Mouse (Mus musculus) olfactory bulb, adult 2 months (tissue): ENCODE results near the gene Calcoco1. TPM values are rescaled to one million over a fixed set of nuclear protein-coding genes. Genes with fewer than 3 reads are reported as not detected.

ENCODE experiments used
- H3K27ac ChIP-seq: fragments of 200-500 bp; 2 replicates; pipeline ENCODE4 v1.5.1; 2012; ENCODE audit warnings: low read depth, low read length; ENCODE audit not compliant: insufficient read depth
- H3K4me1 ChIP-seq: fragments of 200-500 bp; 2 replicates; pipeline ENCODE4 v1.6.1; 2012; ENCODE audit warnings: low read length; ENCODE audit not compliant: control insufficient read depth, insufficient read depth
- H3K4me3 ChIP-seq: fragments of 200-500 bp; 2 replicates; pipeline ENCODE4 v1.5.1; 2012; ENCODE audit warnings: mild to moderate bottlenecking, low read depth, low read length, moderate library complexity; ENCODE audit not compliant: insufficient read depth
- CTCF ChIP-seq: fragments of 200-500 bp; IDR thresholded peaks from 2 replicates; pipeline ENCODE4 v1.5.1; 2012; ENCODE audit warnings: low read depth, mild to moderate bottlenecking, low read length, moderate library complexity; ENCODE audit not compliant: insufficient read depth
- POLR2A ChIP-seq: fragments of 200-500 bp; IDR thresholded peaks from 2 replicates; pipeline ENCODE4 v1.6.1; 2012; ENCODE audit warnings: mild to moderate bottlenecking, low read depth, low read length, moderate library complexity; ENCODE audit not compliant: insufficient read depth
- whole genome bisulfite sequencing: fragments of 180-500 bp; shearing (Covaris S2); methylation state at CpG from one replicate; pipeline ENCODE4 v1.1.7; 2018; 5-methylcytosine and 5-hydroxymethylcytosine counted together
- polyA plus RNA-seq: library from polyadenylated mRNA; stranded (reverse); fragments of >200 nt; gene quantifications from 2 replicates; pipeline ENCODE4 v1.2.4, GENCODE M21; 2012; ENCODE audit warnings: low replicate concordance; ENCODE audit not compliant: missing spikeins, insufficient read depth, insufficient read length

Gene Calcoco1
- polyA plus RNA-seq, 1 experiment: not detected

DNA sequence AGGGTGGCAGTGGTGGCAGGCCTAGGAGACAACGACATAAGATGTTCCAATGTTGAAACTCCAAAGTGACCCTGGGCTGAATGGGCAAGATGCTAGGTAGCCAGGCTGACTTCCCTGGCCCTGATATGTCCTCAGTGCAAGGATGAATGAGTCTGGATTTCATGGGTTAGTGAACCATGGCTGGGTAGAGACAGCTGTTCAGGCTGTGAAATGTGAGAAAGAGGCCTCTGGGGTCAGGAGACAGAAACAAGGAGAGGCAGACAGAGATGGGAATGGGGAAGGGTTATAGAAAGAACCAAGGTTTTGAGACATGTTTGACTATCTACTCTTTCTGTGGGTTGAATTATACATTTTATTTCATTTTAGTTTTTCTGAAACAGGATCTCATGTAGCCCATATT is 27.1 kb upstream of the Calcoco1 start:
- peaks cover 23% of the 10 kb centered on the region for H3K4me1 ChIP-seq
- WGBS: 100% methylated on average over 1 of the region's 1 CpGs

DNA sequence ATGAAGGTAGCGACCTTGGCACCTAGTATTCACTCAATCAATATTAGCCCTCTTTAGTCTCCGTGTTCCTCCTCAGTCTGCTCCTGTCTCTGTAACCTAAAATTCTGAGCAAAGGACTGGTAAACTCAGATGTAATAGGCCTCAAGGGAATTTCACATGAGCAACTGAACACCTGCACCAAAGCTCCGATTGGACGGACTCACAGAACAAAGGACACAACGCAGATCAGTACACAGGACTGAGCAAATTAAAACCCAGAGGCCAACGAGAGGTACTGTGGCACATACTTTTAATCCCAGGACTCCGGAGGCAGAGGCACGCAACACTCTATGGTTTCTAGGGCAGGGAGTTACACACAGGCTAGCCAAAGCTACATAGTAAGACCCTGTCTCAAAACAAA is 25.9 kb upstream of the Calcoco1 start:
- no peak overlapping the region for H3K27ac ChIP-seq
- H3K4me3 ChIP-seq: no peak overlapping the region
- WGBS: 86% methylated on average over 8 of the region's 8 CpGs
- TF ChIP-seq CTCF: no peak
- no peak for TF ChIP-seq POLR2A
- H3K4me1 ChIP-seq: peaks cover 29% of the 10 kb centered on the region

More for the DNA sequence above, 27.1 kb upstream of the Calcoco1 start:
- Histone ChIP-seq H3K4me3 (no peak overlapping the region), H3K27ac (no peak overlapping the region)
- TF ChIP-seq CTCF: no peak
- no peak for TF ChIP-seq POLR2A

DNA sequence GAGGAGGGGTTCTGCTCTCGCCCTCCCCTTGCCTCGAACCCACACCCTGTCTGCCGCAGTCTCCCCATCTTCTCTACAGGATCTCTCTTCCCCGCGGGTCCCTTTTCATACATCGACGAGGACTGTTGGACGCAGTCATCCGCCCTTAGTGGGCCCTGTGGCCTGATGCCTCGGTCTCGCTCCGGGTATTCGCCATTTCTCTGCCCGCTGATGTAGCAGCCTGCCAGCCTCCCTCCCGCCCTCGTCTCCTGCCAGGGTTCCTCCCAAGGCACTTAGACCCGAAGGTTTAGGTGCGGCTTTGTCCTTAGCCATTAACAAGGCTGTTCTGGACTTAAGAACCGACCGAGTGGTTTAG is 25.3 kb upstream of the Calcoco1 start:
- H3K4me3 ChIP-seq: peak overlapping the region; percentile 41
- WGBS: 6% methylated on average over 20 of the region's 20 CpGs
- H3K4me1 ChIP-seq: peaks cover 29% of the 10 kb centered on the region
- TF ChIP-seq CTCF: no peak
- no peak for TF ChIP-seq POLR2A
- peak overlapping the region; percentile 87 for H3K27ac ChIP-seq

DNA sequence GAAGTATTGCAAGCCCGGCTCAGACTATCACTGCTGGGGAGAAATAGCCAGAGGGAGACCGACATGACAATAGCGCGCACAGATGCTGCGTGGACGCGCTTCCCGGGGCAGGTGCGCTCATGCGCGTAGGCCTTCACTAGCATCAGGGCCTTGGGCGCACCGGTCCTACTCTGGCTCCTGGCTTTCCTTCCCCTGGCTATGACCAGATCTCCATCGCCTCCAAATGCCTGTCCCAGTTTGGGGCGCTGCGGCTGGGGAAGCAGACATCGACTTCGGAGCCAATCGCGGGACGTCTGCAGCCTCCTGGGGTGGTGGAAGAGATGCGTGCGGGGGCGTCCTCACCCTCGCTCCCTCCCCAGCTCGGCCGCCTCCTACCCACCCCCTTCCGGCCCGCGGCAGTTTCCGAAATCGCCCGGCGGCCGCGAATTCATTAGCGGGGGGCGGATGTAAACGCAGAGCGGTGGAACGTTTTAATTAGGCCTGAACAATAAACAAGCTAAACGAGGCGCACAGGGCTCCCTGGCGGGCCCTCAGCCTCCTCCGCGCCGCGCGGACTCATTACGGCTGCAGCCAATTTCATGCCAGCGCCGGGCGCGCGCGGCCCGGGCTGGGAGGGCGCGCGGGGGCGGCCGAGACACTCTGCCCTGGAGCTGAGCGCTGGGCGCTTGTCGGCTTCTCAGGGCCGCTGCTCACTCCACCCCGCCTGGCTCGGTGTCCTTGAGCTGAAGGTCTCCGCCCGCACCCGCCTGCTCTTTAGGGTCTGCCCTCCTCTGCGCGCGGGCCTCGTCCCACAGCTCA is 24.7 kb upstream of the Calcoco1 start:
- peaks cover 29% of the 10 kb centered on the region for H3K4me1 ChIP-seq
- peak overlapping the region; percentile 87 for H3K27ac ChIP-seq
- peak; percentile 21; the same call in 1 of the 2 replicates for TF ChIP-seq POLR2A
- no peak for TF ChIP-seq CTCF
- under 1% methylated on average over 75 of the region's 75 CpGs for WGBS
- peak overlapping the region; percentile 41 for H3K4me3 ChIP-seq

DNA sequence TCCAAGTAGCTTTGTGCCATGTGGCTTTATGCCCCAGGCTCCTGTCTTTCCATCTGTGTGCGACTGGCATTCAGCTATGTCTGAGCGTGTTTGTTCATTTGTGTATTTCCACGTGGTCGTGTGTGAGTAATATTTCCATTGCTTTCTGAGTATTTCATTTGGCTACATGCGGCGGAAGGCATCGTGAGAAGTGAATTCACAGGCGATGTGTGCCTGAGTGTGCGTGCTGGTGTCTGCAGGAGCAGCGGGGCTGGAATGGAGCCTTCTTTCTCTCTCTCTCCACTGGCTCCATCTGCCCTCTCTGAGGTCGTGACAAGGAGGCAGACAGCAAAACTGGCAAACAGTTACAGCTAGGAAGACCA is 24.1 kb upstream of the Calcoco1 start:
- 28% methylated on average over 11 of the region's 11 CpGs for WGBS
- no peak for TF ChIP-seq CTCF
- TF ChIP-seq POLR2A: no peak
- peaks cover 29% of the 10 kb centered on the region for H3K4me1 ChIP-seq
- peak overlapping the region; percentile 41 for H3K4me3 ChIP-seq
- H3K27ac ChIP-seq: peak overlapping the region; percentile 87

DNA sequence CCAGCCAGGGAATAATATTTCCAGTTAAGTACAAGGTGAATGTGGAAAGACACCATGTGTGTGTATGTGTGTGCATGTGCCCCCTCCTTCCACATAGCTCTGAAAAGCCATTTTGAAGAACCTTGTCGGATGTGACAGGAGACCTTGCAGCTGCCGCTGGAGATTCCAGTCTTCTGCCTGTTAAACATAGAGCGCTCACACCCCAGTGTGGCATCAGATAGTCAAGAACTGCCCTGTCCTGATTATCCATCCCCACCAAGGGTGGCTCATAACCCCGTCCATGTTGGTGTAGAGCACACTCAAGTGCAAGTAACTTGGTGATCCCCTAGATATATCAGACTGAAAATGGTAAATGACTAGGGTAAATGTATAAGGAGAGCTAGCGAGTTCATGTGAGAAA is 23.4 kb upstream of the Calcoco1 start:
- H3K4me3 ChIP-seq: no peak overlapping the region
- 90% methylated on average over 5 of the region's 5 CpGs for WGBS
- TF ChIP-seq CTCF: no peak
- TF ChIP-seq POLR2A: no peak
- peaks cover 29% of the 10 kb centered on the region for H3K4me1 ChIP-seq
- no peak overlapping the region for H3K27ac ChIP-seq

DNA sequence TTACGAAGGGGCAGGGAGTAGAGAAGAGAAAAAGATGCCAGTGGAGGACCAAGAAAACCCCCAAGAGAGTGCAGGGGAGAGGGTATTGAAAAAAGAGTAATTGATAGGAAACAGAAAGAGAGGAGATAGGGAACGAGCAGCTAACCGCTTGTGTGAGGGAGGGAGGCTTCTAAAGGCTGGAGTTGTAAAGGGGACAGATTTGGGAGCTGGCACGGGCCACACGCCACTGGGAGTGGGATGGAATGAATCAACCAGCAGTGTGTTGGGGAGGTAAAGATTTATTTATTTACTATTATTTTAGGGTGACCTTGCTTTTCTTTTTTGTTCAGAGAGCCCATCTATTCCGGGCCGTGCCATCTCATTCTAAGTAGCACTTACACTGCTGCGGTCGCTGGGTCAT is 22.9 kb upstream of the Calcoco1 start:
- TF ChIP-seq POLR2A: no peak
- TF ChIP-seq CTCF: no peak
- 74% methylated on average over 9 of the region's 9 CpGs for WGBS
- Histone ChIP-seq H3K4me3 (no peak overlapping the region), H3K27ac (no peak overlapping the region), H3K4me1 (peaks cover 27% of the 10 kb centered on the region)

DNA sequence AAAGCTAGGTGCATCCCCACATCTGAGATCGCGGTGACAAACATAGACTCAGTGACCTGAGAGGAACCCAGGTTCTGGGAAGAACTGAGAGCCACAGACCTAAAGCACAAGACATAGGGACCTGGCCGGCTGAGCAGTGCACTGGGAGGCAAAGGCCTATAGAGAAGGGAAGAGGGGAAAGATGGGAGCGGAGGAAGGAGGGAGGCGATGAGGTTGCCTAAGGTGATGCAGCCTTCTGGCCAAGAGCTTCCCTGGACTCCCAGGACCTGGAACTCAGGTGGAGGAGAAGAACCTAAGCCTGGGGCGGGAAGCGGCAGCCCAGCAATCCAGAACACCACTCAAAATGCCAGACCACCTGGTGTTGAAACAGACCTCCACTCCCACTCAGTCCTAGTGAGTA is 22.4 kb upstream of the Calcoco1 start:
- no peak for TF ChIP-seq CTCF
- WGBS: 86% methylated on average over 7 of the region's 7 CpGs
- Histone ChIP-seq H3K4me1 (peaks cover 27% of the 10 kb centered on the region), H3K27ac (no peak overlapping the region), H3K4me3 (no peak overlapping the region)

DNA sequence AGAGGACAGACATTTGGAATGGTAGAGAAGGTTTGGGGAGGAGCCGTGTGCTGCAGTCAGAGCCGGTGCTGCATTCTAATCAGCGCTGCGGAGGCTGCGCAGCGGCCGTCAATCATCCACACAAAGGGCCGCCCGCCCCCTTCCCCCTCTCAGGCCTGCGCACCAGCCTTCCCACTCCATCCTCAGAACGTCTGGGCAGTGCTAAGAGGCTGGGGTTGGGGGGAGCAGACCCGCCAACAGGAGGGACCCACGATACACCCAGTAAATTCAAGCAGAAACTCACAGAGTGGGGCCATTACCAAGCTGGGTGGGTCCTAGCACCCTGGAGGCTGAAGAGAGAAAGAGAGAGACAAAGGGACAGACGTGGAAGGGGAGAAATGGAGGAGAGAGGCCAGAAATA is 22.0 kb upstream of the Calcoco1 start:
- H3K27ac ChIP-seq: no peak overlapping the region
- H3K4me1 ChIP-seq: peaks cover 27% of the 10 kb centered on the region
- no peak for TF ChIP-seq CTCF
- TF ChIP-seq POLR2A: no peak
- 14% methylated on average over 14 of the region's 14 CpGs for WGBS
- no peak overlapping the region for H3K4me3 ChIP-seq

DNA sequence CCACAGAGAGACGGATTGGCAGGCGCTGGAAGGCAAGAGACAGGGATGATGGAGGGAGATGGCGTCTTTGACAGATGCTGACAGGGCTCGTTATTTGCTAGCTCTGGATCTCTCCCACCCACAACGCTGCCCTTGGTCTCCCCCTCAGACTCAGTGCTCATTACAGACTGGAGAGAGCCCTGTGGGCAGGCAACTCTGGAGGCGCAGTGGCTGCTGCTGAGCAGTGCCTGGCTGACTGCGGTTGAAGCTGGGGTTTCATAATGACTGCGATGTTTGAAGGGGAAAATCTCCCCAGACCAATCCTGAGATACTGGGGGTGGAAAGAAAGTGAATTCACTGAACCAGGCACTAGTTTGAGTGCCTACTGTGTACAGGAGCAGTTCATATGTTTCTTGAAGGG is 21.2 kb upstream of the Calcoco1 start:
- no peak overlapping the region for H3K4me3 ChIP-seq
- no peak for TF ChIP-seq CTCF
- no peak for TF ChIP-seq POLR2A
- 34% methylated on average over 8 of the region's 8 CpGs for WGBS
- H3K4me1 ChIP-seq: peaks cover 27% of the 10 kb centered on the region
- H3K27ac ChIP-seq: no peak overlapping the region
